Mouse (Mus musculus): ENCODE measurements around the gene Med13l. TPM values are rescaled to one million over a fixed set of nuclear protein-coding genes. Genes with fewer than 3 reads are reported as not detected.

Med13l gene
- polyA plus RNA-seq, 1 experiment from 2014 or later: 17.1 TPM

DNA sequence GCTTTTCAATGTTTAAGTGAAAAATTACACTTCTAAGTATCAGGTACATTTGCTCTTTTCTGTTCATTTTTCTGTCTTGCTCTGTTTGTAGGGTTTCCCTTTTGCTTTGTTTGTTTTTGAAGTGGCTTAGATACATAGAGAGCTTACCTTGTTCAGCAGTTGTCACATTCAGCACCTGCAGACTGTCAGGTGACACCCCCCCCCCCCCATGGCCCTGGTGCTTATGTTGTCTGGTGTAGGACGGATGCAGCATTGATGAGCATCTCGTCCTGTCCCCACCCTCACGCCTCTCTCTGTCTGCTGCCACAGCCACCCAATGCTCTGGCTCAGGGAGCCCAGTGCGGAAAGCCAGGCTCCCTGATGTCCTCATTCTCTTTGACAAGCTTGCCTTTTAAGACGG is 101.3 kb downstream of the Med13l start:
- peaks cover 16% of the 10 kb centered on the region for H3K4me1 ChIP-seq (replicated peaks)
- no peaks in the 10 kb centered on the region for H3K36me3 ChIP-seq
- no peak overlapping the region for H3K9ac ChIP-seq (replicated peaks)
- no peaks in the 10 kb centered on the region for H3K9me3 ChIP-seq
- no peak for ATAC-seq (ENCODE audit: insufficient number of reproducible peaks, insufficient read depth, low FRiP score, low TSS enrichment, low read depth)
- H3K27me3 ChIP-seq: no peaks in the 10 kb centered on the region
- no peak overlapping the region for H3K4me2 ChIP-seq
- 69% methylated on average over 5 of the region's 5 CpGs for WGBS
- H3K4me3 ChIP-seq (replicated peaks): no peak overlapping the region
- no peak overlapping the region for H3K27ac ChIP-seq

DNA sequence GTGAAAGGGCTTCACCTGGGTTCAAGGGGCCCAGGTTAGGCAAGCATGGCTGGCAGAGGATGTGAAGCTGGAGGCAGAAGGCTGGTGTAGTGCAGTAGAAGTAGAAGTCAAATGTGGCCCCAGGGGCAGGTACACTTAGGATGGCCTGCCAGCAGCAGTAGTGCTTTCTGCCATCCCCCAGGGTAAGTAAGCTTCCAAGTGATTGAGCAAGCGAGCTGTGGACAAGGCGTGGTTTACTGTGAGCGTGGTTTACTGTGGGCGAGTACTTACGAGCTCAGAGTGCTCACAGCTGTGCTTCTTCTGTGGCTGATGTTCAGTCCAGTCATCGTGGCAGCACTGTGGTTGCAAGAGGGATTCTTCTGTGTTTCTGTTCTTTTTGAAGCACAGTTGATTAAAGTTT is 103.5 kb downstream of the Med13l start:
- Histone ChIP-seq H3K4me3 (replicated peaks) (no peak overlapping the region), H3K4me1 (replicated peaks) (peaks cover 34% of the 10 kb centered on the region), H3K27ac (no peak overlapping the region), H3K27me3 (no peaks in the 10 kb centered on the region), H3K9me3 (no peaks in the 10 kb centered on the region), H3K36me3 (no peaks in the 10 kb centered on the region), H3K4me2 (no peak overlapping the region), H3K9ac (replicated peaks) (no peak overlapping the region)
- ATAC-seq (ENCODE audit: insufficient number of reproducible peaks, insufficient read depth, low FRiP score, low TSS enrichment, low read depth): no peak
- 74% methylated on average over 6 of the region's 6 CpGs for WGBS

DNA sequence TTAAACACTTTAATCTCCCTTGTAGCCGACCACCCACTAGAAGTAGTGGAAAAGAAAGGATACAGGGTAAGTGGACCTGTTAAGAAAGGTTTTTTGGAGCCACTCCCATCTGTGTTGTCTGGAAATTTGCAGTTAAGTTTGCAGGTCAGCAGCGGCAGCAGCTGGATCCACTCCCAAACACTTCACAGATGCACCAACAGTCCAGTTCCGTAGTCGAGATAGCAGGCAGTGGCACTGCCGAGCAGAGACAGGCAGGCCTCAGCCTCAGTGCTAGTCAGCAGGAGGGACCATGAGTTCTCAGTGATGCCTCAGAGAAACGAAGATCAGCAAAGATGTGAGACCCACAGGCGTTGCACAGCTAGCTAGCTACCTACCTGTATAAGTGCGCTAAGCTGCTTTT is 104.5 kb downstream of the Med13l start:
- Histone ChIP-seq H3K36me3 (no peaks in the 10 kb centered on the region), H3K27me3 (no peaks in the 10 kb centered on the region), H3K4me1 (replicated peaks) (peaks cover 42% of the 10 kb centered on the region), H3K27ac (no peak overlapping the region), H3K9ac (replicated peaks) (no peak overlapping the region), H3K4me2 (no peak overlapping the region), H3K9me3 (no peaks in the 10 kb centered on the region), H3K4me3 (replicated peaks) (no peak overlapping the region)
- ATAC-seq (ENCODE audit: insufficient number of reproducible peaks, insufficient read depth, low FRiP score, low TSS enrichment, low read depth): no peak
- 82% methylated on average over 8 of the region's 8 CpGs for WGBS

DNA sequence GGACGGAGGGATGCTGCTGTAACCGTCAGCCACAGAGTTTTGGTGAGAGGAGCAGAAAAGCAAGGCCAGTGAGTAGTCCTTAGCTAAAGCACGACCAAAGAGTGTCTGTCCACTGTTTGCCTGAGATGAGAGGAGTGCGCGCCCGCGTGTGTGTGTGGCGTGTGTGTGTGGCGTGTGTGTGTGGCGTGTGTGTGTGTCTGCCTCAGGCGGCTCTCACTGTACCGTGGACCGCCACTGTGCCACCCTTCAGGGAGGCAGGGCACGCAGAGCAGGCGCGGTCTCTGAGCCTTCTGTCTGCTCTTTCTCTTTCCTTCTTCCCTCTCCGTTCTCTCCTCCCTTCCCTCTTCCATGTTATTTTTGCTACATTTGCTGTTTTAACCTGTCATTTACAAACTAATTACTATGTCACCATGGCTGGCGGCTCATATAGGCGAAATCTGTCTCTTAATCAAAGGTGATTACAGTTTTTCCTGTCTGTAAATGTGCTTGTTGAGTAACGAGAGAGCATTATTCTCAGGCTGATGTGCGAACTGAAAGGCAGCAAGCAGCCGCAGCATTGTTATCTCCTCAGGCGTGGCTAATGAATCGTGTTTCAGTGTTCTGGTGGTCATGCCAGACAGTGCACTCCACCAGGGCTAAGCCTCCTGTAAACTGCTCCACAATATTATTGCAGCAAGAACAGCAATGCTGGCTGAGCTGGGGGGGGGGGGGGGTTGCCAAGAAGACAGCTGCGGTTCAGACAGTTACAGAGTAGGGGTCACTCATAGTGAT is 106.1 kb downstream of the Med13l start:
- H3K9ac ChIP-seq (replicated peaks): no peak overlapping the region
- ATAC-seq (ENCODE audit: insufficient number of reproducible peaks, insufficient read depth, low FRiP score, low TSS enrichment, low read depth): no peak
- H3K4me1 ChIP-seq (replicated peaks): peaks cover 54% of the 10 kb centered on the region
- no peaks in the 10 kb centered on the region for H3K27me3 ChIP-seq
- H3K4me2 ChIP-seq: no peak overlapping the region
- no peak overlapping the region for H3K4me3 ChIP-seq (replicated peaks)
- 64% methylated on average over 25 of the region's 25 CpGs for WGBS
- no peaks in the 10 kb centered on the region for H3K9me3 ChIP-seq
- no peak overlapping the region for H3K27ac ChIP-seq
- peaks cover 7% of the 10 kb centered on the region; the same call in 1 of the 2 replicates for H3K36me3 ChIP-seq

DNA sequence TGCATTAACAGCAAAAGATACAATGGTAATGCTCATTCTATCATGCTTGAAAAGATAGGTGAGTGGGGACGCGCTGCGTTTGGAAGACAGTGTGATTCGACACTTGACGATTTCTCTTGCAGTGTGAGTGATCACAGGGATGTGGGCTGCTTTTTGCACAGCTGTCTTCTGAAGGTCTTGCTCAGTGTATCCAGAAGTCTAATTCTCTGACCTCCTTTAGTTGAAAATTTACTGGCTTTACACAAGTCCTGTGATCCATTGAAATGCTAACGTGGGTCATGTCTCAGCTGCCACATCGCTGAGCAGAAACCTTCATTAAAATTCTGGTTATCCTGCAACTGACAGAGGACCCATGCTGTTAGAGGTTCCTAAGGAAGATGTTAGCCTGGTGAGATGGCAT is 107.4 kb downstream of the Med13l start:
- Histone ChIP-seq H3K27ac (no peak overlapping the region), H3K9ac (replicated peaks) (no peak overlapping the region), H3K4me2 (no peak overlapping the region), H3K27me3 (no peaks in the 10 kb centered on the region), H3K4me1 (replicated peaks) (peaks cover 65% of the 10 kb centered on the region), H3K9me3 (no peaks in the 10 kb centered on the region), H3K4me3 (replicated peaks) (no peak overlapping the region), H3K36me3 (peaks cover 11% of the 10 kb centered on the region; the same call in 1 of the 2 replicates)
- no peak for ATAC-seq (ENCODE audit: insufficient number of reproducible peaks, insufficient read depth, low FRiP score, low TSS enrichment, low read depth)
- WGBS: 60% methylated on average over 7 of the region's 7 CpGs

DNA sequence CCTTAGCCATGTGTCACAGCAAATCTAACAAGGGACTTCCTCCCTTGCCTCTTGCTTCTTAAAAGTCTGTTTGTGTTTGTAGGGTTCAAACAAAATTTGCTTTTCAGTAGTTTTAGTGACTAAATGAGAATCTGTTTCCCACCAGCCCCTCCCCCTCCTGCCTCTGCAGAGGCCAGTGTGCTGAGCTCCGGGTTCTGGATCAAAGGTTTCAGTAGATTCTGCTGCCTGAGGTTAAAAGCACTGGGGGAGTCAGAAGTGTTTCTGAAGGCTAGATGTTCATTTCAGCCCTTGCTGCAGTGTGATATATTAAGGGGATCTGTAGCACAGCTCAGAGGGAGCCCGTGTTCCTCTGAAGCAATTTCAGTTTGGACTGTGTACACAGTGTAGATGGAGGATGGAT is 108.5 kb downstream of the Med13l start:
- H3K4me3 ChIP-seq (replicated peaks): no peak overlapping the region
- H3K27me3 ChIP-seq: no peaks in the 10 kb centered on the region
- no peak overlapping the region for H3K4me2 ChIP-seq
- no peak overlapping the region for H3K9ac ChIP-seq (replicated peaks)
- WGBS: 5% methylated on average over 2 of the region's 2 CpGs
- H3K36me3 ChIP-seq: peaks cover 11% of the 10 kb centered on the region; the same call in 1 of the 2 replicates
- H3K4me1 ChIP-seq (replicated peaks): peaks cover 73% of the 10 kb centered on the region
- no peaks in the 10 kb centered on the region for H3K9me3 ChIP-seq
- H3K27ac ChIP-seq: 0 out of 2 replicates have a peak overlapping the region, but pooled peaks have one; percentile 41
- no peak for ATAC-seq (ENCODE audit: insufficient number of reproducible peaks, insufficient read depth, low FRiP score, low TSS enrichment, low read depth)

DNA sequence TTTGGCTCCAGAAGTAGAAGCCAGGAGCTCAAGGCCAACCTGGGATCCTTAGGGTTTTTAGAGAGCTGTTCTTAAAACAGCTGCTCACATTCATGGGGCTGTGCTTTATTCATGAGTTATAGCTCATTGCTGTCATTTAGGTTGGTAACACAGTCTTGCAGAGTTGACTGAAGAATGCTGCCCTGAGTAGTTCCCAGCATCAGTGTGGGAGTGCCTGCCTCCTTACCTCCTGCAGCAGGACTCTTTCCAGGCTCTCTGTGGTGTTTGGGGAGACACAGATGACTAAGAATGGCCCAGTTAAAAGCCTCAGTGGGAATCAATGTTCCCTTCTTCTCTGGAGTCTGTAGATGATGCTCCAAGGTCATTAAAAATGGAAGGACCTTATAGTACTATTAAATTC is 111.6 kb downstream of the Med13l start:
- Histone ChIP-seq H3K36me3 (peaks cover 11% of the 10 kb centered on the region; the same call in 1 of the 2 replicates), H3K4me2 (no peak overlapping the region), H3K4me3 (replicated peaks) (no peak overlapping the region), H3K27ac (no peak overlapping the region), H3K27me3 (no peaks in the 10 kb centered on the region), H3K9me3 (no peaks in the 10 kb centered on the region), H3K4me1 (replicated peaks) (peaks cover 70% of the 10 kb centered on the region), H3K9ac (replicated peaks) (no peak overlapping the region)
- ATAC-seq (ENCODE audit: insufficient number of reproducible peaks, insufficient read depth, low FRiP score, low TSS enrichment, low read depth): no peak

DNA sequence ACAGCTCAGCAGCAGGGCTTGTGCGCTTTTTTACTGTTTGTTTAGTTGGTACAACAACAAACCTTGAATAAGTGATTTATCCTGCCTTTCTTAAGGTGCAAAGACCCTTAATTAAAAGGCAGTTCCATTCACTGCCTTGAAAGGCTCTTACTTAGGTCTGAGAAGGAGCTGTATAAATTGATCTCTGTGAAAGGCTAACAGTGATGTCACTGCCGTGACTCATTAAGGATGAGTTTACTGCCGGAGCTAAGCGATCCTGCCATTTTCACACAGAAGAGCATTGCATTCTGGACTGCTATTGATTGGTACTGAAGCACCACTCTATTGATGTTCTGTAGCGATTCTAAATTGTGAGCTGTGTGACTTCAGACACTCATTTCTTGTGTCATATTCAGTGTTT is 113.4 kb downstream of the Med13l start:
- Histone ChIP-seq H3K27me3 (no peaks in the 10 kb centered on the region), H3K4me3 (replicated peaks) (no peak overlapping the region), H3K4me1 (replicated peaks) (peaks cover 53% of the 10 kb centered on the region), H3K36me3 (peaks cover 11% of the 10 kb centered on the region; the same call in 1 of the 2 replicates), H3K9me3 (no peaks in the 10 kb centered on the region), H3K4me2 (no peak overlapping the region), H3K9ac (replicated peaks) (no peak overlapping the region), H3K27ac (no peak overlapping the region)
- 48% methylated on average over 5 of the region's 5 CpGs for WGBS
- ATAC-seq (ENCODE audit: insufficient number of reproducible peaks, insufficient read depth, low FRiP score, low TSS enrichment, low read depth): no peak

DNA sequence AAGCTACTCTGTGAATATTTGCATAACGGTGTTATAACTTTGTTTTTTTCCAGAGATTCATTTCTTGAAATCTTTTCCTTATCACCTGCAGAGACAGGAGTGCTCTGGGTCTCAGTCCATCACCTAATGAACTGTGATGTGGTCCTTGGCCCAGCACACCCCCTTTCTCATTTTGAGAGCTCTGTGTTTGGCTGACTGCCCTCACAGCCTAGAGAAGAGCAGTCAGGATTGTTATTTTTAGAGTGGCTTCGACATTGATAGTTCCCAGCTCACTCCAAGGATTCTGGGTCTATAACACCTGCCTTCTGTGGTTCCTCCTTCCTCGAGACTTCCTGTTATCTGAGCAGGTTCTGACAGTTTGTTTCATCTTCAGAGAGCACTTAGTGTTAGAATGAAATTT is 113.8 kb downstream of the Med13l start:
- H3K36me3 ChIP-seq: peaks cover 11% of the 10 kb centered on the region; the same call in 1 of the 2 replicates
- no peak overlapping the region for H3K27ac ChIP-seq
- no peak overlapping the region for H3K4me3 ChIP-seq (replicated peaks)
- H3K9ac ChIP-seq (replicated peaks): no peak overlapping the region
- H3K9me3 ChIP-seq: no peaks in the 10 kb centered on the region
- 69% methylated on average over 3 of the region's 3 CpGs for WGBS
- no peaks in the 10 kb centered on the region for H3K27me3 ChIP-seq
- peaks cover 51% of the 10 kb centered on the region for H3K4me1 ChIP-seq (replicated peaks)
- ATAC-seq (ENCODE audit: insufficient number of reproducible peaks, insufficient read depth, low FRiP score, low TSS enrichment, low read depth): no peak
- no peak overlapping the region for H3K4me2 ChIP-seq

DNA sequence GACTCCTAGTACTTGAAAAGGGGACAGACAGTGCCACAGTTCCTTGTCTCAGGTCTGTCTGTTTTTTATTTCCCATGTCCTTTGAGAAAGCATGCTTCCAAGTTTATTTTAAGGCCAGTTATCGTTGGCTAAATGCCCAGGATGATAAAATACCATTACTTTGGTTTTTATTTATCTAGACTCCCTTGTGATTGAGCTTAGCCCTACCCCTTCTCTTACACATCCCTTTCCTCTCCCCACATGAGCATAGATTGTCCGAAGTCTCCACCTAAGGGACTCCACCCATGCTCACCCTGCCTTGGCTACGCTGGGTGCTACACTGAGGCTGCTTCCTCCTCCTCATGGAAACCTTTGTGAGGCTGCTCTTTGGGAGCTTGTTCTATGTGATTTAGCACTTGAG is 115.2 kb downstream of the Med13l start:
- no peak for ATAC-seq (ENCODE audit: insufficient number of reproducible peaks, insufficient read depth, low FRiP score, low TSS enrichment, low read depth)
- 83% methylated on average over 3 of the region's 3 CpGs for WGBS
- Histone ChIP-seq H3K4me2 (no peak overlapping the region), H3K36me3 (peaks cover 14% of the 10 kb centered on the region; the same call in 1 of the 2 replicates), H3K9ac (replicated peaks) (no peak overlapping the region), H3K27me3 (no peaks in the 10 kb centered on the region), H3K4me3 (replicated peaks) (no peak overlapping the region), H3K4me1 (replicated peaks) (peaks cover 44% of the 10 kb centered on the region), H3K27ac (no peak overlapping the region), H3K9me3 (no peaks in the 10 kb centered on the region)

DNA sequence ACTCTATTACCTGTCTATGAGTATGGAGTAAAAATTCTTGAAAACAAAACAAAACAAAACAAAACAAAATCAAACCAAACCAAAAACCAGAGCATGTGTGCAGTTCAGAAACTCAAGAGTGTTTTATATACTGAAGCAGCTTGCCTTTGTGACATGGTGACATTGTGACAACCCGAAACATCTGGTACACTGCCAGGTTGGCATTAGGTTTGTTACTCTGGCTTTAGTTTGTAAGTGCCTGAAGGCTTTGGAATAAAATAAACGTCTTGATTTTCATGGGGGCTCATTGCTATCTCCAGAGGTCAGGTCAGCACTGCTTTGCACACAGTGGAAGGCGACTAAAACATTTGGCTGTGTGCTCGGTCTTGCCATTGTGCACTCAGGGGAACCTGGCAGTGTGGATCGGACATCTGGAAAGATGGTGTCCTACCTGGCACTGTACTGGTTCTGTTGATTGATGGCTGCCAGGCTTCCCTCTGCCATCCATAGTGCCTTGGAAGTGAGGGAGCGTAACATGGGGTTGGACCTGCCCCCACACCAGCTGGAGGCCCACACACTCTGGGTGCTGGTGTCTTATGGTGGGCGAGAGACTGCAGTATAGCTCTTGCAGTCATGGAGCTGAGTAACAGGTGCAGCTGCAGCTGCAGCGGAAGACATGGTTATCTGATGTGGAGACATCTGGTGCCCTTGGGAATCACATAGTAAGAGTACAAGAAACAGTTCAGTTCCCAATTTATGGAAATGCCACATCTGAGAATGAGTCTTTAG is 115.9 kb downstream of the Med13l start:
- no peak for ATAC-seq (ENCODE audit: insufficient number of reproducible peaks, insufficient read depth, low FRiP score, low TSS enrichment, low read depth)
- Histone ChIP-seq H3K9ac (replicated peaks) (no peak overlapping the region), H3K27ac (no peak overlapping the region), H3K4me1 (replicated peaks) (peaks cover 37% of the 10 kb centered on the region), H3K36me3 (peaks cover 16% of the 10 kb centered on the region; the same call in 1 of the 2 replicates), H3K27me3 (no peaks in the 10 kb centered on the region), H3K4me3 (replicated peaks) (no peak overlapping the region), H3K4me2 (no peak overlapping the region), H3K9me3 (no peaks in the 10 kb centered on the region)
- WGBS: 83% methylated on average over 8 of the region's 8 CpGs

Data from limb, embryonic 12.5 days (tissue).